Mouse (Mus musculus) testis, adult 2 months (tissue): ENCODE measurements around the gene Mef2b.

Experiments used
- CTCF ChIP-seq: fragments of 200-500 bp; IDR thresholded peaks from 2 replicates; pipeline ENCODE4 v1.5.1; 2012; ENCODE audit warnings: low read depth, mild to moderate bottlenecking, inconsistent platforms, low read length, moderate library complexity; ENCODE audit not compliant: control insufficient read depth, insufficient read depth, insufficient replicate concordance
- POLR2A ChIP-seq: fragments of 200-500 bp; IDR thresholded peaks from 2 replicates; pipeline ENCODE4 v1.6.1; 2012; ENCODE audit warnings: low read depth, mild to moderate bottlenecking, inconsistent platforms, low read length, moderate library complexity; ENCODE audit not compliant: control insufficient read depth

GRCm38 (mm10) chr8:70134931-70135330, 4.6 kb upstream of the Mef2b start:
- no peak for TF ChIP-seq POLR2A
- no peak for TF ChIP-seq CTCF
